Mouse (Mus musculus) heart, postnatal 0 days (tissue): ENCODE measurements around the gene Espn.

Experiments used
- CTCF ChIP-seq: IDR thresholded peaks from 2 replicates; pipeline ENCODE4 v1.5.1; 2016; ENCODE audit warnings: antibody characterized with exemption, control low read depth, low read depth
- EP300 ChIP-seq: IDR thresholded peaks from 2 replicates; pipeline ENCODE4 v1.6.1; 2016; ENCODE audit warnings: antibody characterized with exemption, low read depth

GRCm38 (mm10) chr4:152185137-152185509 is 33.0 kb upstream of the Espn start:
- TF ChIP-seq EP300 (no peak), CTCF (peak; percentile 46)
